Mouse (Mus musculus) lung, adult 18-20 months (tissue): Measurements from ENCODE around the gene Cmtm8.

Experiments
- DNase-seq, 2 experiments: peaks; one replicate each; pipeline ENCODE4 v3.0.0; 2022; ENCODE audit warnings: mixed read lengths in 2 of 2

Gene Cmtm8

DNA sequence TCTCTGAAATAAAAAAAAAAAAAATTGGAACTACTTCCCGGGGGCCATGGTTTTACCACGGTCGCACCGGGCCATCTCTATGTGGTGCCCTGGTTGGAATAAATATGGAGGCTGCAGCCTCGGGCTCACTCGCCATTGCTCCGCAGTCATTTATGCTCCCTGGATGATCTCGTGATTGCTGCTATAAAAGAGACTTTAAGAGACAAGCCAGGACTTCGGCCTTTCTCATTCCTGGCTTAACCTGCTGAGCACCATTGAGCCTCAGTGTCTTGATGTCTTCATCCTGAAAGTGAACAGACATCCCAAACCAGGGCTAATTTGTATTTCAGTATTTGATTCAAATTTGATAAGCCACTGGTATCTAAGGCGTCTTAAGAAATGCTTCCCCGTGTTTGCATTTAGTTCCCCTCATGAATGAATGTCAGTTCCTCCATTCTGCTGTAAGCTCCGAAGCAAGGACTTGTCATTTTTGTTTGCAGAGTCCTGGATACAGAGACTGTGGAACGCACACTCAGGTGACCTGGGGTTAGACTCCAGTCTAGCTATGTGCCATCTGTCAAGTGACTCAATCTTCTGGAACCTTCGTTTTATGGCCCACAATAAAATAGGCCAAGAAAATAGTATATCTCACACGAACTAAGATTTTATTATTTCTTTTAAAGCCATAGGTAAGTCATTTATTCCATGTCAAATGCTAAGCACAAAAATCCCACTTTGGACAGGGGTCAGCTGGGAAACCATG lies 22.2 kb downstream of the Cmtm8 start:
- DNase-seq: no peak

DNA sequence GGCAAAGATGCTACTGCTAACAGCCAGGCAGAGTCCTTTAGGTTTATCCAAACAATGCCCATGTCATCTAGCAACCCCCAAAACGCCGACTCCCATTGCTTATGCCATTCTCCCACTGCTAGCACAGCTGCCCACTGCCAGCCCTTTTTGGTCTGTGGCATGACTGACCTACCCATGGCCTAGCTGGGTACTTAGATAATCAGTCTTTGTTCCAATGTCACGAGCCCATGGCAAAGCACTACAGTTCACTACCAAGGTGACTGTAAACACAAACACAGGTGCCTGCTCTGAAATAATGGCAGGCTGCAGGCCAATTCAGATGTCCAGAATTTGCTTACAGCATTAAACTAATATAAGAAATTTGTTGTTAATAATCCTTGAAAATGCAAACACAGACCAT lies 25.0 kb downstream of the Cmtm8 start:
- peak; percentile 55 to 61 for DNase-seq

DNA sequence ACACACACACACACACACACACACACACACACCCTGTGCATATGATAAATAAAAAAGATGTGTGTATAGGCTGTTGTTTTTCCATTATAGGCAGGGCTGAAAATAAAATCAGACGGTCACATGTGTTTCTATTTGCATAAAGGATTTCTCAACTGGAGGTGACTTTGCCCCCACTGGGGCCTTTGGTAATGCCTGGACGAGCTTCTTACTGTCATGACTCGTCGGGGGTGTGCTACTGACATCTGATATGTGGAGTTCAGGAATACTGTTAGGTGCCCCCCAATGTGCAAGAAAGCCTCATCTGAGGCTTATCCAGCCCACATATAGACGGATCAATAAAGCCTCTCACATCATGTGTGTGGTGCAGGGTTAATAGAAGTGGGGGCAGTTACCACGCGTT lies 26.9 kb downstream of the Cmtm8 start:
- no peak for DNase-seq

DNA sequence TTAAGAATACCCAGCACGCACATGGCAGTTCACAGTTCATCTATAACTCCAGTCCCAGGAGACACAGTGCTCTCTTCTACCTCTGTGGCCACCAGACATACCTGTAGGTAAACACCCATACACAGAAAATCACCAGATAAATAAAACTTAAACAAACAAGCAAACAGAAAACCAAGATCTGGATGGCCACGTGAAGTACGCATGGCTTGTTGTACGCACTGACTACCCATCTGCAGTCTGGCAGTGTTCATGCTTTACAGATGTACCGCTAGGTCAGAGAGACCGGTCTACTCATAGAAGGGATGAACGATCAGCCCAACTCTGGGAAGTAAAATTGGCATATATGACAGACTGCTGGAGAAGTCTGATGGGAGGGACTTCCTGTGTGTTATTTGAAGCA lies 27.8 kb downstream of the Cmtm8 start:
- DNase-seq: no peak

DNA sequence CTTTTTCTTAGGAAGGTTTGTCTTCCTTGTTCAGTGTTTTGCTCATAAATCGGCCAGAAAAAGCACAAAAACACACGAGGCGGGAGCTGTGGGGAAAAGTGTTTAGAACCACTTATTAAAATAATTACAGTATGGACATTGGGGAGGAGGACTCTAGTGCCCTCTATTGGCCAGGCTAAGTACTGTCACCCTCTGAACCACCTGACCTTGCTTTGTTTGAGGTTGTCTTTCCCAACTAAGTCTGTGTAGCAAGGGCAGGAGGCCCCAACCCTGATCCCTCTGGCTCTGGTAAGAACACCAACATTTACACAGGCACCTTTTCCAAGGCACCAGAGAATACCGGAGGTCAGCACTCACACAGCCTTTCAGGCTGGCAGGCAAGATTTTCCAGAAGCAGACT lies 28.6 kb downstream of the Cmtm8 start:
- peak; percentile 49 to 63 for DNase-seq

DNA sequence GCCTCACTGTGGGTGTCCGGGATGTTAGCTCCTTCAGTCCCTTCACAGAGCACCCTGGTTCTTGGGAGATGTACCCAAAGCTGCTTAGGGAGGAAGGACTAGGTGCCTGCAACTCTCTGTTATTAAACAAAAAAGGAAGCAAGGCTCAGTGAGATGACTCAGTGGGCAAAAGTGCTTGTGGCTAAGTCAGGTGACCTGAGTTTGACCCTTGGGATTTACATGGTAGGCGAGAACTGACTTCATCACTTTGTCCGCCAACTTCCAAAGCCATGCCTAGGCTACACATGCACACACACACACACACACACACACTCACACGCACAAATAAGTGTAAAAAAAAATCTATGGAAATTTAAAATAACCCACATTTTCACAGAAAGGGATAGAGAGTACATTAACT lies 32.0 kb downstream of the Cmtm8 start:
- DNase-seq: no peak

DNA sequence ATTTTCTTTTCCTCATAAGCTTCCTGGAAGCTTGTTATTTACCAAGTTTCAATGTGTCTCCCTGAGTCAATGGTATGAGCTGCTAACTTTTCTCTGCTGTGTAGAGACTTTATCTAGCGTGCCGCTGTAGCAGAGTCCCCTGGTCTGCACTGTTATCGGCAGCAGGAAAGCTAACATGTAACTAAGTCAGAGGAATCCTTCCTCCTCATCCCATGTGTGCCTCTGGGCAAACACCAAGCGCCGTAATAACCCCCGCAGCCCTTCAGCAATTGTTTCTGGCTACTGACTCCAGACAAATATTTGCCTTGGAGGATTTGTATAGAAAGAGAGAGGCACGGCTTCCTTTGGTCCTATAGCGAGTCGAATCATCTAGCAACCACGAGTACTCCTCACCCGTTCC lies 33.1 kb downstream of the Cmtm8 start:
- no peak for DNase-seq

DNA sequence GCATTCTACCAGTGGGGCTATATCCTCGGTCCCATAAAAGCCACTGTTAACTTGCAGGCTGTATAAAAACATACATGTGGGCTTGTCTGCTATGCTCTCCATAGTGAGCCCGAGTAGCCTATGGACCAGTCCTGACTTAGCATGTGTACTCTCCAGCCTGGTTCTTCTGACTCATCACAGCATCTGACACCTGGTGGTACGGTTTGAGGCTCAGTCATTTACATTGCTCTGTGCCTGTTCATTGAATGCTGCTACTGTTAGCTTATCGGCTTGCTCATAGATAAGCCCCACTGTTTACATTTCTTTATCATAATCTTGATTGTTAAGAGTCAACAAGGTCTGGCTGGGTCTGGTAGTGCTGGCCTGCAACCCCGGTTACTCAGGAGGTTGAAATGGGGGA lies 35.3 kb downstream of the Cmtm8 start:
- no peak for DNase-seq

DNA sequence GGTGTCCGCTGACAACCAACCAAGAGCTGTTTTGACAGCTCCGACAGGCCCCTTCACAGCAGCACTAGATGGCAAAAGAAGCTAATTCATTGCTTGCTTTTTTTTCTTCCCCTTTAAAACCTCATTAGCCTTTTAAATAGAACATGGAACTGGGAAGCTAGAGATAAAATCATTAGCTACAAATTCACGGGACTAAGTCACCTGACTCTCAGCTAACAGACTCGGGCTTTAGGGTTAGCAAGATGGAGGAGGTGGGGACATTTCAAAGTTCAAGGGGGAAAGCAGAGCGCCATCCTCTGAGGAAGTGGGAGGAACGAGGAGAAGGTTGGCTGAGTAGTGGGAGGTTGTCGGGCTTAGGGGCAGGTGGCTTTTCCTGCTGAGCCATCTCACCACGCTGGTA lies 36.7 kb downstream of the Cmtm8 start:
- no peak for DNase-seq

DNA sequence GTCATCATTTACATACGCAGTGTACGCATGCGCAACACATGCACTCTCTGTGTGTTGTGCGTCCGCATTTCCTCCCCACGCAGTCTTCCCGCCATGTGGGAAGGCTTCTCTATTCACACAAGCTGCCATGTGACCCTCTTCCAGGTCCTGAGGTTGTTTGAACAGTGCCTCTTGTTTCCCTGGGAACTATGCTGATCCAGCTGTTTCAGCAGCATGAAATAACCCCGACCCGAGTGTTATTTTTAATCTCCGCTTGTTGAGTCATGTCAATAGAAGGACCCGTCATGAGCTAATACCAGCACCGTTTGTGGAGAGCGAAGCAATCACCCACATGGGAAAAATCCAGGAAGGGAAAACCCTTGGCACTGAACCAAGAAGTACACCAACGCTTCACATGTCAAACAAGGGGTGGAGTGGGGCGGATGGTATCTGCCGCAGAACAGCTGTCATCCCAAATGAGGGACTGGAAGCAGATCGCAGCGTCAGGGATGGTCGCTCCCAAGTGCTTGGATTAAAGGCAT lies 38.7 kb downstream of the Cmtm8 start:
- peak; percentile 64 to 77 for DNase-seq

DNA sequence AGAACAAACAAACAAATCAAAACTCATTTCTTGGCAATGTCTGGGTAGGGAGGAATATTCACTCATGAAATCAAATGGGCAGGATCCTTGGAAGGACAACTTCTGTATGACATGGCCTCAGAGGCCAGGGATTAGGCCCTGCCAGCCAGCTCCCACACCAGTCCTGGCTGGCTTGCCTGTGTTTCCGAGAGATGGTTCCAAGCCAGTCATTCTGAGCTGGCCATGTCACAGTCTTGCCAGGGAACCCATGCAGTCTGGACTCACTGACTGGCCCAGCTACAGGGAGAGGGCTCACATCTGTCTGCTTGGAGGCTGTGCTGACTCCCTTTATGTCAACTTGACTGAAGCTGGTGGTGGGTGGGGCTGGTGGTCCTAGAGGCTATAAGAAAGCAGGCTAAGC lies 41.8 kb downstream of the Cmtm8 start:
- DNase-seq: no peak

DNA sequence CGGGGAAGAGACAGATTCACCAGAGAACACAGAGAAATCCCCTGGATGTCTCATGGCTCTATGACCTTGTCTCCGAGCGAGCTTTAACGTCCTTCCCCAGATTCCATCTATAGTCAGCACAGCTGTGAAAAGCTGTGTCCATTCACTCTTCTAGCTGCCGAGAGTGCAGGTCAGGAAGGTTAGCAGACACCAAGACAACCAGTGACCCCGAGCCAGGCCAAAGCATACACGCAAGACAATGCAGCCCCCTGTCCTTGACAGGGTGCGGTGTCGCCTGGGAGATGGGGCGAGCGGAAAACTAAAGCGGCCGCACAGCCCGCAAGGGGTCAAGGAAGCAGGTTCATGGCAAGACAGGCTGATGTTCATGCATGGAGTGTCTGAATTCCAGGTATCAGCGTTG lies 42.7 kb downstream of the Cmtm8 start:
- DNase-seq: no peak

DNA sequence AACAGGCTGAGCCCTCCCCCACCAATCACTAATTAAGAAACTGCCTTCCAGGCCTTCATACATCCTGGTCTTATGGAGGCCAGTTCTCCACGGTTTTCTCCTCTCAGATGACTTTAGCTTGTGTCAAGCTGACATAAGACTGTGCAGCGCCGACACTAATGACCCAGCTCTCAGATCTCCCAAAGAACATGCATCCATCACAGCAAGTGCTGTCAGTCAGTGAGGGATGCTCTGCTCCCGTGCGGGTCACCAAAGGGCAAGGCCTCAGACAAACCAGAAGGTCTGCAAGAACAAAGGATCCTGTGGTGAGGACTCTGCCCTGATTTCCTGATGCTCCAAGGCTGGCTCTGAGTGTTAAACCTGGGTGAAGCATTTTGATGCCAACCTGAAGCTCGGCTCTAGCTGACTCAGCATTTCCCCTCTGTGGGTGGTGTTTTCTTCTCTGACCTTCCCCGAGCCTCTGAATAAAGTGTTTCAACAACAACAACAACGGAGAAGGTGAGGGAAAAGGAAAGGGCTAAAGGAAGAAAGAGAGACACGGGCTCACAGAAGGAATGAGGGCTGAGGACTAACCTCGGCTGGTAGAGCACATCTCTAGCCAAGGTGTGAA lies 44.4 kb downstream of the Cmtm8 start:
- DNase-seq: no peak

DNA sequence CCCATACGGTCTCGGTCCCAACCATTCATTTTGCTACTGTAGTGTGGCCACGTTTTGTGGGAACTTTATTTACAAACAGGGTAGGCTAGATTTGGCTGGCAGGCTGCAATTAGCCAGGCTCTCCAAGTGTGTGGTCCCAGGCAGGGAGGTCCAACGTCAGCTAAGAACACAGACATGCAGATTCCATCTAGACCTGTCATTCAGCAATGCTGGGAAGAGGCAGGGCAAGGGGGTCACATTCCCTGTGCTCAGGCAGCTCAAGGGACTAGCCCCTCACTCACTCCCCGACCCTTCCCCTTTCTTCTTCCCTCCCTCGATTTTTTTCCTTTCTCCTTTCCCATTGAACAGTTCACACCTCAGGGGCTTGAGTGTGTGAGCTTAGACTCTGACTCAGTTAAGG lies 45.1 kb downstream of the Cmtm8 start:
- DNase-seq: no peak

DNA sequence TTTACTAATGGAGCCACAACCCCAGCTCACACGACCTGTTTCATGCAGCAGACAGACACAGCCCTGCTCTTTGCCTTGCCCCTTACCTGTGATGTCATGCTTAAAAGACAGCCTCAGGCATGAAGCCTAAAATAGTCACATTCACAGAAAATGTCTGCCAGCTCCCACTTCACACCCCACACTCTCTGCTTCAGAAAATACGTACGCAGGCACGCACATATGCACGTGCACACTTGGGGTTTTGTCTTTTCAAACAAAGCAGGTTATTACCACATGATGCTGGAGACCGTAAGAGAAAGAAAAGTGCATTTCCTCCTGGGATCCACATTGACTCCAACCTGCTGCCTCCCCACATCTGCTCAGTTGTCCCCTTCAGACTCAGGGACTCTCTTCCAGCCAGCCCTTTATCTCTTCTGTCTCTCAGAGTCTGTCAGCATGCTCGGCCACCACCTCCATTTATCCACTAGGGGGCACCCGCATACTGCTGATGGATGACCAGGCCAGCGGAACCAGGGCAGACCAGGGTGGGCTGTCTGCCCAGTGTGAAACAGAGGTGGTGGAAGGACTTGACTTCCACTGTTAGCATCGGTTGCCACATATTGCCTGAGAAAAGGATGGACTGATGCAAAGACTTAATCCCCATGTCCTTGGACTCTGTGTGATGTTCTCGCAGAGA lies 46.5 kb downstream of the Cmtm8 start:
- peak; percentile 75 to 84 for DNase-seq

DNA sequence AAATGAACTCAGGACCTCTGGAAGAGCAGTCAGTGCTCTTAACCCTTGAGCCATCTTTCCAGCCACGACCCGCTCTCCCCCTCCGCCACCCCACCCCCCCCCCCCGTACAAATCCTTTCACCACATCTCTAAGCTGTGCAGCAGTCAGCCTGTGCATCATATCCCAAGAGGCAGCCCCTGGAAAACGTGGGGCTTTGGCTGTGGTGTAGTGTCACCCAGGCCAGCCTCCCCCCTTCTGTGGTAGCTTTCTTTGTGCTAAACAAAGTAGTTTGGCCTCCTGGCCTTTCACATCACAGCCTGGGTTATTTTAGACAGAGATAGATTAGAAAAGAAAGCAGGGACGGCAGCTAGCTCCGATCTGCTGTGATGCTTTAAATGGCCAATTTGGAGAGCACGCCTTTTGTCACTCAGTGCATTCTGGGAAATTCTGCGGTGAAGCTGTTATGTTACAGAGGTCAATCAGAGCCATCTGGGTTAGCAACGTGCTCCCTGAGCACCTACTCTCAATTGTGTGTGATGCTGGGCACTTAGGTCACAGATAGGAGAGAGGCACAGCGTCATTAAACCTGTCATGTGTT lies 47.4 kb downstream of the Cmtm8 start:
- no peak for DNase-seq

DNA sequence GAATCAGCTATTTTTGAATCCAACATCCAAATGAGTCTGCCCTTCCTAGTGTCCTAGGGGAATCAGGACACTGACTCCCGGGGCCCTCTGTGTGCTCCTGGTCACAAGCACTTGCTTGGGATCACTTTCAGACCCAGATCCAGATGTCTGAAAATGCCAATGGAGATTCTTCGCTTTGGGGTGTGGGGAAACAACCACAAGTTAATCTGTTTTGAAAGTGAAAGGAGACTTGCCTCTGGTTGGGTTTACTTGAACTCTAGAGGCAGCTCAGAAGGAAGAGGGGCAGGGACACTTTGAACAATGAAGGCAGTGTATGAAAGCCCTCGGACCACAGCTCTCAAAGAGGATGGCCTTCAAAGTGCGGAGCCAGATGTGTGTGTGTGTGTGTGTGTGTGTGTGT lies 49.5 kb downstream of the Cmtm8 start:
- DNase-seq: no peak

DNA sequence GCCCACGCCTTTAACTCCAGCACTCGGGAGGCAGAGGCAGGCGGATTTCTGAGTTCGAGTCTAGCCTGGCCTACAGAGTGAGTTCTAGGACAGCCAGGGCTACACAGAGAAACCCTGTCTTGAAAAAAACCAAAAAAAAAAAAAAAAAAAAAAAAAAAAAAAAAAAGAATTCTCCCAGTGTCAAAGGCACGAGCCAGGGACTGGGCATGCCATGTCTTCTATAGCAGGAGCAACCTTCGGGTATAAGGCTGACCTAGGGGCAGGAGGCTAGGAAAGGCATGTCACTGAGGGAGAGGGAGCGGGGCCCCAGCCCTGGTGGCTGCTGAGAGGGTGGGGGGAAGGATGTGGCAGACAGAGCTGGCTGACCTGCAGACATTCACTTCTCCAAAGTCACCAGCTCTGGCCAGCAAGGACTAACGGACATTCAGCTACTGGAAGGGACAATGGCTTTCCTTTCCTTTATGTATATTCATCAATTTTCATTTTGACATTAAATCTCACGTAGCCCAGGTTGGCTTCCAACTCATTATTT lies 50.1 kb downstream of the Cmtm8 start:
- no peak for DNase-seq

DNA sequence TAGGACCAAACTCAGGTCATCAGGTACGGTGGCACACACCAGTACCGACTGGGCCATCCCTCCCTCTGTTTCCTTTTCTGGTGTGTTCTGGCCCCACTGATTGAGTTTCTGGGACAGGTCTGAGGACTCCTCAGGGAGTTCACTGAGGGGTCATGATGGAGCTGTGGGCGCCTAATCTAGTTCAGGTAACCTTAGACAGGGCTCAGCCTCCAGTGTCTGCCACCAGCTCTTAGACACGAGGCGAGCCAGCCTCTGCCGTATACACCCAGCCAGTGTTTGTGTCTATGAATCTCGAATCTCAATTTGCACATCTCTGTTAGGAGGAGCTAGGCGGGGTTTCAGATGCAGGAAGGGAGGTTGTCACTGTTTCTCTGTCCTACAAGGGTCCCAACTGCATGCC lies 54.0 kb downstream of the Cmtm8 start:
- DNase-seq: no peak

DNA sequence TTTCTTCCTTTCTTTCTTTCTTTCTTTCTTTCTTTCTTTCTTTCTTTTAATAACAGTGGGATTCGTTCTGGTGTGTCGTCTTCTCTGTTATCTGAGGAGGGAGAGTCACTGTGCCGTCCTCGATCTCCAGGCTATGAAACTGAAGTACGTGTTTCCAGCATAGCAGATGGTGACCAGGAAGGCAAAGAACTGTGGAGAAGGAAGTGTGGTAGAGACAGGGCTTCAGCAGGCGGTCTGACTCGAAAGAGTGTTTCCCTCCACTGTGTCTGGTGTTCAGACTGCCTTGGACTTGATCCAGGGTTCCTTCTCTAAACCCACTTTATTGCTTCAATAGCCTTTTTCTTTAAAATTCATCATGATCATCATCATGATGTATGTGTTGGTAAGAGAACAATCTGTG lies 54.4 kb downstream of the Cmtm8 start:
- DNase-seq: no peak

DNA sequence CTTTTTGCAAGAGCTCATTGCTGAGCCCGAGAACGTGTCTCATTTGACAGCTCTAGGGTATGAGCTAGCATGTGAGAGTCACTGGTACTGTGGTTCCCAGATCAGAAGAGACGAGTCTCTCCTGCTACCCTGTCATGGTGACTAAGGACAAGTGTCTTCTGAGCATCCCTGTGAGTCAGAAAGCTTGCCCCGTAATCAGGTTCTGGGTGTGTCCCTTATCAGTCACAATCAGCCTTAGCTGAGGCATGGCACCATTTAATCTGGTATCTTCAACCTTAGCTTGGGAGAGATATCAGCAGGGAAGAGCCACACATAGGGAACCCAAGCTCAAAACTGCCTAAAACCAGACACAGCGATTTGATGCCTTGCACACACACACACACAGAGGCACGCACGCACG lies 55.3 kb downstream of the Cmtm8 start:
- DNase-seq: no peak

DNA sequence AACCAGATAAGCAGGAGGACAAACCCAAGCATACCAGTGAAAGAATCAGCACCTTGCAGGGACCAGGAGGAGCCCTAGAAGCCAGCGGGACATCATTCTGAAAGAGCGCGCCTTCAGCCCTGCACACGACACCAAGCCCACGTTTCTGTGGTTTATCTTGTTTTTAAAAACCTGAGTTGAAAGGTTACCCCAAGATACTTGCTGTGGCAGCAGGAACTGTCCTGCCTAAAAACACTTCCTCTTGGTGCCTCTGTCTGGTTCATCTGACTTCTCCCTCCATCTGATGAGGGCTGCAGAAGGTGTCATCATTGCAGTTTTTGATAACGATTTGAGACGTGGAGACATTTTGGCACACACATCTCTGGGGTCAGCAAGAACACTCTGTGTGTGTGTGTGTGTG lies 56.2 kb downstream of the Cmtm8 start:
- DNase-seq: no peak

DNA sequence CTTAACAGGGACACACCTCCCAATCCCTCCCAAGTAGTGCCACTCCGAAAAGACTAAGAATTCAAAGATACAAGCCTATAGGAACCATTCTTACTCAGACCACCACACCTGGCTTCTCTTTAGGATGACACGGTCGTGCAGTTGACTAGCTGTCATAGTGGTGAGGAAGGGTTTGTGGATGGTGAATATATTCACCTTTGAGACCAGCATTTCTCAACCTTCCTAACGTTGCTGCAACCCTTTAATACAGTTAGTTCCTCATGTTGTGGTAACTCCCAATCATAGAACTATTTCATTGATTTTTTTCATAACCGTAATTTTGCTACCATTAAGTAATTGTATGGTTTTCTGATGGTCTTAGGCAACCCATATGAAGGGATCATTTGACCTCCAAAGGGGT lies 56.8 kb downstream of the Cmtm8 start:
- no peak for DNase-seq
